ENCODE assay signal across 10 mouse cellular contexts in the genomic region with DNA sequence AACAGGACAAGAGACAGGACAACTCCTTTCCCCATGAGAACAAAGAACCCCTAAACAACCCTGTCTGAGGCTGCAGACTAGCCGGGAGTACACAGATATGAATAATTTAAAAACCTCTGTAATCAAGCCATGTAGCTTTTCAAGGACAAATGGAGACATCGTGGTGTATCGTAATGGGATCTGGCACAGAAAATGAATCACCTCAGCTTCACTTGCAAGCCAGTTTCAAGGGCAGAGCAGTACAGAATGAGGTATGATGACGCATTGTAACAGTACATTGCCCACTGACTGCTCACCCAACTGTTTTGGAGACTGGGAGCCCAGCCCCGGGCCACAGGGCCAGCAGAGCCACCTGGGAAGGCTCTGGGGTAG. TPM values are rescaled to one million over a fixed set of nuclear protein-coding genes. Genes with fewer than 3 reads are reported as not detected.
DNase-seq lines count a peak whose midpoint lies in the region; ATAC-seq and TF ChIP-seq lines count a peak whose summit lies in the region.
"Had no signal": no experiment of that assay in that cellular context is flagged by ENCODE, and none has a peak within 500 bp of the region (broad histone marks: within the 10 kb centered on the region; RNA-seq: fewer than 3 reads in every experiment).

No protein-coding gene starts in this region.

- no peak overlapping the region for H3K4me2 ChIP-seq in lung, embryonic 14.5 days
- H3K4me2 ChIP-seq in hindbrain, postnatal 0 days (ENCODE audit: low read depth, low read length), result no peak overlapping the region

- peak overlapping the region; percentile 13; the same call in 1 of the 2 replicates for H3K27ac ChIP-seq in lung, embryonic 14.5 days (ENCODE audit: low read depth)
- peak overlapping the region; percentile 65 for H3K27ac ChIP-seq in brown adipose tissue, adult 24 weeks (replicated peaks; ENCODE audit: low read depth, low read length)
- peak overlapping the region; percentile 41; the same call in 1 of the 2 replicates for H3K27ac ChIP-seq in hindbrain, postnatal 0 days

- intact Hi-C loops in left cerebral cortex, postnatal 36 days (cut with DNase I), result no loop called here

- H3K36me3 ChIP-seq in lung, embryonic 14.5 days (ENCODE audit: insufficient read depth), result no peaks in the 10 kb centered on the region
- H3K36me3 ChIP-seq in hindbrain, postnatal 0 days (ENCODE audit: insufficient read depth, low read length), result no peaks in the 10 kb centered on the region

- no peak overlapping the region for H3K4me3 ChIP-seq in lung, embryonic 14.5 days (ENCODE audit: low read depth, low read length)
- H3K4me3 ChIP-seq in brown adipose tissue, adult 24 weeks (ENCODE audit: insufficient read depth, low read depth, low read length), result no peak overlapping the region
- H3K4me3 ChIP-seq in hindbrain, postnatal 0 days (ENCODE audit: low read length), result no peak overlapping the region

- H3K27me3 ChIP-seq in lung, embryonic 14.5 days (ENCODE audit: insufficient read depth, low read length), result no peaks in the 10 kb centered on the region
- no peaks in the 10 kb centered on the region for H3K27me3 ChIP-seq in hindbrain, postnatal 0 days (ENCODE audit: insufficient read depth, low read length)

- DNase-seq in lung, embryonic 14.5 days, result no peak
- no peak for DNase-seq in lung, postnatal 14 days
- peak; percentile 38 for DNase-seq in hindbrain, postnatal 0 days (ENCODE audit: low spot score)
- DNase-seq in skeletal muscle tissue, adult 2 months (ENCODE audit: low read depth, low spot score), result peak; percentile 36
- DNase-seq in layer of hippocampus, postnatal 36 days, result no peak
- no peak for DNase-seq in left cerebral cortex, postnatal 36 days (ENCODE audit: low spot score in 2 of 2)
- DNase-seq: cerebellum, adult 9-11 months; layer of hippocampus, adult 9-11 months; thymus, postnatal 14 days had no signal

- no peak for TF ChIP-seq CTCF in lung, embryonic 14.5 days (IDR thresholded peaks at IDR 0.05; ENCODE audit: low read depth)
- no peak for TF ChIP-seq CTCF in hindbrain, postnatal 0 days (IDR thresholded peaks at IDR 0.05; ENCODE audit: low read depth)

- no peak overlapping the region for H3K9ac ChIP-seq in lung, embryonic 14.5 days
- H3K9ac ChIP-seq in hindbrain, postnatal 0 days (replicated peaks; ENCODE audit: low read length), result no peak overlapping the region

- no peak for ATAC-seq in lung, embryonic 14.5 days (ENCODE audit: insufficient read depth)
- peak; percentile 70 for ATAC-seq in hindbrain, postnatal 0 days

- H3K9me3 ChIP-seq in lung, embryonic 14.5 days (ENCODE audit: low read depth, low read length), result no peaks in the 10 kb centered on the region
- H3K9me3 ChIP-seq in hindbrain, postnatal 0 days (ENCODE audit: low read length), result no peaks in the 10 kb centered on the region

- H3K4me1 ChIP-seq in lung, embryonic 14.5 days (ENCODE audit: insufficient read depth), result no peaks in the 10 kb centered on the region
- H3K4me1 ChIP-seq in brown adipose tissue, adult 24 weeks (ENCODE audit: control insufficient read depth, insufficient read depth, insufficient read length, low read length), result no peaks in the 10 kb centered on the region; the same call in 1 of the 2 replicates
- peaks cover 8% of the 10 kb centered on the region for H3K4me1 ChIP-seq in hindbrain, postnatal 0 days (ENCODE audit: insufficient read depth, low read length)

- 50% methylated on average over 5 of the region's 5 CpGs for WGBS in lung, embryonic 14.5 days
- WGBS in hindbrain, postnatal 0 days, result 33% methylated on average over 5 of the region's 5 CpGs

RNA-seq across cellular contexts. Expression of a gene that starts 28.2 kb away (rescaled TPM):
- polyA plus RNA-seq in lung, embryonic 14.5 days (2014; fragmentation: Nextera tagmentation; extraction: Ambion mirVana), result not detected in 2 replicates
- polyA plus RNA-seq in brown adipose tissue, adult 24 weeks (2012; ENCODE audit: insufficient read depth, insufficient read length, missing spikeins), result not detected in 2 replicates
- total RNA-seq in hindbrain, postnatal 0 days (2014; rRNA removed), result not detected in 2 replicates
- 0.33 and 0.52 TPM in 2 replicates for polyA plus RNA-seq in hindbrain, postnatal 0 days (2015; fragmentation: Nextera tagmentation; extraction: Ambion mirVana)
- not detected for total RNA-seq in layer of hippocampus, postnatal 36 days (2021)
- not detected for total RNA-seq in left cerebral cortex, postnatal 36 days (2021)

RNA-seq across cellular contexts. Expression of a gene that starts 36.6 kb away (rescaled TPM):
- 0.24 and 0.60 TPM in 2 replicates for polyA plus RNA-seq in lung, embryonic 14.5 days (2014; fragmentation: Nextera tagmentation; extraction: Ambion mirVana)
- not detected in 2 replicates for polyA plus RNA-seq in brown adipose tissue, adult 24 weeks (2012; ENCODE audit: insufficient read depth, insufficient read length, missing spikeins)
- total RNA-seq in hindbrain, postnatal 0 days (2014; rRNA removed), result not detected in 2 replicates
- polyA plus RNA-seq in hindbrain, postnatal 0 days (2015; fragmentation: Nextera tagmentation; extraction: Ambion mirVana), result 0.16 TPM in 1 of 2 replicates, not detected in the other
- total RNA-seq in layer of hippocampus, postnatal 36 days (2021), result not detected
- total RNA-seq in left cerebral cortex, postnatal 36 days (2021), result not detected

Comparison
In these comparisons a context has a peak if more than half of its experiments do, and no peak if none do; other contexts are left out.
1. DNase-seq: peak in hindbrain, postnatal 0 days (single experiment) and skeletal muscle tissue, adult 2 months (single experiment); none in lung, embryonic 14.5 days (single experiment), lung, postnatal 14 days (single experiment), layer of hippocampus, postnatal 36 days (0 of 2) and left cerebral cortex, postnatal 36 days (0 of 2).
2. H3K27ac ChIP-seq: peak in every context shown above with its lines; median percentile 65 in brown adipose tissue, adult 24 weeks; 41 in hindbrain, postnatal 0 days; 13 in lung, embryonic 14.5 days.